Mouse (Mus musculus) heart, postnatal 25 days (tissue): ENCODE results near the gene Elof1. TPM values are rescaled to one million over a fixed set of nuclear protein-coding genes. Genes with fewer than 3 reads are reported as not detected.

Experiments
- DNase-seq: peaks from one replicate; pipeline ENCODE4 v3.0.0; 2022; ENCODE audit warnings: low spot score
- intact Hi-C: fragments of 180-260 bp; cut with DNase I; formaldehyde crosslinking; loops from one replicate; pipeline ENCODE4 v1.15.1; 2025
- total RNA-seq, 2 experiments: library from RNA; stranded (reverse); gene quantifications; 2 replicates each; pipeline ENCODE4 v1.2.3; 2021

Elof1 gene
- total RNA-seq, 2 experiments from 2014 or later: 36.8 to 39.8 TPM

- no peak for DNase-seq
- intact Hi-C loops: no loop called here
These were observed 21.5 kb upstream of the Elof1 start for GRCm38 (mm10) chr9:22138480-22138879.

DNA sequence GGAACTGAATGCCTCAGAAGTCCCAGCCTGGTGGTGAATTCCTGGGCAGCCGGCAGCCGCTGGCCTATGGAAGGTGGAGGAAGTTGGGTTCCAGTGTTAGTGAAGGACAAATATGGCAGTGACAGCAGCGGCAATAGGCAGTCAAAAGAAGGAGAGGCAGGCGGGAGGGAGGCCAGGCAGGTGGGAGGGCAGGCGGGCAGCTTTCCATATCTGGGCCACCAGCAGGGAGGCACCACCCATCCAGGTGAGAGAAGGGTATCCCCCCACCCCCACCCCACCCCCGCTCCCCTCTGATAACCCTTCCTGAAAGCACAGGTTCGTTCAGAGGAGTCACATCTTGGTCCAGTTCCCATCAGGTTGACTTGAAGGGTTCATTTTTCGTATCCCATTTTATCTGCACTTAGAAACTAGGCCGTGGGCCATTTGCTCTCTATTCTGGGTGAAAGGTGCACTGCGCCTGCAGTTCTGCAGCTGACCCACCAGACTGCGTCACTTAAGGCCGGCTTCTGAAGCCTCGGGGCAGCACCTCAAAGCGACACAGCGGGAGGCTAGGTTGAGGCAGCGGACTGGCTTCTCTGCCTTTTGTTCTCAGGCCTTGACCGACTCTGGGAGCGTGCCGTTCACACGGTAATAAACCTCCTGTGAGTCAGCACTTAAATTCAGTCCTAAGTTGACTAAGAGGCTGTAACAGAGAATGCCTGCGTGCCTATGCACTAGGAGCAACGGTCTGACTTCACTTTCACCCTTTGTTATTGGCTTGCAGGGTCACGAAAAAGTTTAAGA, 20.0 kb upstream of the Elof1 start:
- DNase-seq: no peak
- intact Hi-C loops: no loop called here

GRCm38 (mm10) chr9:22135644-22136390, 18.8 kb upstream of the Elof1 start, which contains the start of gene Acp5:
Gene Acp5, minus strand, starts transcription at chr9:22135711.
- no peak for DNase-seq
- intact Hi-C loops: no loop called here

- no peak for DNase-seq
- intact Hi-C loops: no loop called here
These were observed 18.1 kb upstream of the Elof1 start for GRCm38 (mm10) chr9:22134988-22135643.

DNA sequence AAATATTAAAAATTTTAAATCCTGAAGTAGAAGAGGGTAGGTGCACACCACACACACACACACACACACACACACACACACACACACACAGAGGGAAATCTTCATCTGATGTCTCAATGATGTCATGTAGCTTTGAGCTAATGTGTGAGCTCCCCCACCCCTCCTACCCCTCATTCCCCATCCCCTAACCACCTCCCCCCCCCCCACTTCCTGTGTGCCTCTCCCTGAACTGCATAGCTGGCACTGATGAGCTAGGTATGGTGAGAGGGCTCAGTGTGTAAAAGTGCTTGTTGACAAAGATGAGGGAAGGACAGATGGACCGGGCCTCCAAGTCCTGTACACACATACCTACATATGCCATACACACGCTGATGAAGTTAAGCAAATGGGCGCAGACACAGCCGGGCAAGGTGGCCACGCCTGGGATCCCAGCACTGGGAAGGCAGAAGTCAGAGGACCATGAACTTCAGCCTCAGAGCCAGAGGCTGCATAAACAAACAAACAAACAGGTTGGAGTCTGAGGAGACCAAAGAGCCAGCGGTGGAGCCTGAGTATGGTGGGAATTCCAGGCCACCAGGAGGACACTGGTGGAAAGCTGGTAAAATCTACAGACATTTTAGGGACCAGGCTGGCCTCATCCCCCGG, 17.4 kb upstream of the Elof1 start:
- intact Hi-C loops: no loop called here
- no peak for DNase-seq

DNA sequence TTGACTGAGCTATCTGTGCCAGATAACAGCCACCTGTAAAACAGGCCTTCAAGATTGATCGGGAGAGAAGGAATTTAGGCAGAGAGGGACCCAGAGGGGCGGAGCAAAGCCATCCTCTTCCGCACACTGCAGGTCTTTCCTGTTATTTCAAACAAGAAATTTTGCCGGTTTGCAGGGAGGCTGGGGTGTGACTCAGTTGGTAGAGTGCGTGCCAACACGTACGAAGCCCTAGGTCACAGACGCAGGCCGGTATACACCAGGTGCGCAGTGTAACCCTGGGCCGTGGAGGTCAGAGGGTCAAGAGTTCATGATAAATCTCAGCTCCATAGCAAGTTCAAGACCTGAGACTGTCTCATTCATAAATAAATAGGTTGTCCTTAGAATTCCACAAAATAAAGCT, 15.2 kb upstream of the Elof1 start:
- DNase-seq: no peak
- intact Hi-C loops: no loop called here

DNA sequence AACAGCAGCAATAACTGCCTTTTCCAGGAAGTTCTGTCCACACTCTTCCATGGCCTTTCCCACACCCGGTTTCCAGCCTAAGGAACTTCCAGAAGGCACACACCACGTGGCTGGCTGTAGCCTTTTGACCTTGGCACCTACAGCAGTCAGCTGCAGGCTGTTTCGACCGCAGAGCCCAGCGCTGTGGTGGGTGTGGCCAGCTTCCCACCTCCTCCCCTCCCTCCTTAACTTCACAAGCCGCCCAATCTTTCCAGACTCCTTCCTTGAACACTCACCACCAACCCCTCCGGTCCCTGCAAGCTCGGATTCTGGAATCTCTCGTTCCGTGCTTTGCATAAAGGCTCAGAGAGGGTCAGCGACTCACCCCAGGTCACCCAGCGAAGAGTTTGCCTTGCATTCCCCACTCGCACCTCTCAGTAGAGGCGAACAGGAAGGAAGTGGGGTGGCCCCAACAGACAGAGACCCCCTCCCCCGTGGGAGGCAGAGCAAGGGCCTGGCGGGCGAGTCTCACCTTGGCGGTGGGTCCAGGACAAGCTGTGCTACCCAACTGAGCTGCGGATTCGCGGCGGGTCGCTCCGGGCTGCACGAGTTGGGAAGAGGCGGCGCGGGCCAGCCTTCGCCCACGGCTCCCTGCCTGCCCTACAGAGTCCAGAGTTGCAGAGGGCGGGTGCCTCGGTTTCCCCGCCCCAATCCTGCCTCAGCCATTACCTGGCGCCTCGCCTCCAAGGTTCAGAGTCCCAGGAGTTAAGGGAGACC, 14.4 kb upstream of the Elof1 start:
- no peak for DNase-seq
- intact Hi-C loops: no loop called here

- intact Hi-C loops: no loop called here
- no peak for DNase-seq
These were observed 8.5 kb upstream of the Elof1 start for GRCm38 (mm10) chr9:22125246-22126027.

- DNase-seq: no peak
- intact Hi-C loops: no loop called here
These were observed 7.2 kb upstream of the Elof1 start for GRCm38 (mm10) chr9:22124169-22124568.

- intact Hi-C loops: no loop called here
- no peak for DNase-seq
These were observed 6.2 kb upstream of the Elof1 start for GRCm38 (mm10) chr9:22123069-22123609.

DNA sequence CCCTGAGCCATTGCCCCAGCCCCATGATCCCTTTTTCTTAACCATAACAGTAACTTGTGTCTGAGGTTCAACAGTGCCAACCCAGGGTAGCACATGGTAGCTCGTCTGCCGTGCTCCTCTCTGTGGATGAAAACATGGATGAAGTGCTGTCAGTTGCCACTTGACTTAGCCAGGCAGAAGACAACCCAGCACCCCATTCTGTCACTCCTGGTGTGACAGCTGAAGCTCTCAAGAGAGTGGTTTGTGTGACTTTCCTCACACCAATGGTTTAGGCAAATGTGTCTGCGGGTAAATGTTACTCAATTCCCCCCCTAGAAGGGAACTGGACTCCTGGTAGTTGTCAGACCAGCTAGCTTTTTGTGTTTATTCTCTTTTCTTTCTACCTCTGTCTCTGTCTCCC, 5.0 kb upstream of the Elof1 start:
- intact Hi-C loops: no loop called here
- DNase-seq: no peak

- no peak for DNase-seq
These were observed 4.6 kb upstream of the Elof1 start for GRCm38 (mm10) chr9:22121545-22121944.

GRCm38 (mm10) chr9:22119543-22119942, 2.6 kb upstream of the Elof1 start:
- intact Hi-C loops: no loop called here
- DNase-seq: no peak

More at GRCm38 (mm10) chr9:22121545-22121944, 4.6 kb upstream of the Elof1 start:
- intact Hi-C loops: no loop called here

DNA sequence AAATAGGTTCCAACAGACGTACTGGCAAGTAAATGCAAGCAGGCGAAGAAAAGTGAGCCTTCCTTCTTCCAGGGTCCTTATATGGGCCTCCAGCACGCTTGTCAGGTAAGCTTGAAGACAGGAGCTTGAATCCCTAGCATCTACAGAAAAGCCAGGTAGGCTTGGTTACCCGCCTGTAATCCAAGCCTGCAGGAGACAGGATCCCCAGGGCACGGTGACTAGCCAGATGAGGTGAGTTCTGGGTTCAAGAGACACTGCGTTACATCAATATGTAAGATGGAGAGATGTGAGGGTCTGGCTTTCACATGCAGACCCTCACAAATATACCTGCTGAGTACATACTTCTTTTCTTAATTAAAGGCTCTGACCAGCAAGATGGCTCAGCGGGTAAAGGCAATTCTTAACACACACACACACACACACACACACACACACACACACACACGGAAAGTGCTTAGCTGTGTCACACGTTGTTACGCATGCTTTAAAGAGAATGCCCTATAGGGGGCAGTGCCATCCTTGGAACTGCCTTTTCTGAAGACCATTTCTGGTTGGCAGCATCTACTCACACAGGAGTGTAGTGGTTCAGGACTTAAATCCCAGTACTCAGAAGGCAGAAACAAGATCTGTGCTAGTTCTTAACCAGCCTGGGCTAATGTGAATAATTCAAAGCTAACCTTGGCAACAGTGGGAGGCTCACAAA, 933 bp upstream of the Elof1 start:
- no peak for DNase-seq
- intact Hi-C loops: no loop called here

- no peak for DNase-seq
- intact Hi-C loops: no loop called here
These were observed 886 bp downstream of the Elof1 start for GRCm38 (mm10) chr9:22116086-22116485.

GRCm38 (mm10) chr9:22115635-22116034, 1.3 kb downstream of the Elof1 start:
- intact Hi-C loops: no loop called here
- DNase-seq: no peak

GRCm38 (mm10) chr9:22108194-22108593, 8.8 kb downstream of the Elof1 start:
- intact Hi-C loops: no loop called here
- DNase-seq: no peak

- DNase-seq: no peak
- intact Hi-C loops: no loop called here
These were observed 17.1 kb downstream of the Elof1 start for GRCm38 (mm10) chr9:22099922-22100321.
